Mouse (Mus musculus) liver, postnatal 0 days (tissue): ENCODE results near the gene 2410131K14Rik.

ENCODE experiments used
- CTCF ChIP-seq: sonication (generic); IDR thresholded peaks from 2 replicates; pipeline ENCODE4 v1.5.1; 2016; ENCODE audit warnings: antibody characterized with exemption, low read depth
- EP300 ChIP-seq: IDR thresholded peaks from 2 replicates; pipeline ENCODE4 v1.6.1; 2016; ENCODE audit warnings: antibody characterized with exemption, low read depth, mild to moderate bottlenecking

GRCm38 (mm10) chr5:118297338-118297746 lies 52.3 kb downstream of the 2410131K14Rik start:
- TF ChIP-seq CTCF (no peak), EP300 (no peak)
